Mouse (Mus musculus): ENCODE data around the gene Peak1.

DNA sequence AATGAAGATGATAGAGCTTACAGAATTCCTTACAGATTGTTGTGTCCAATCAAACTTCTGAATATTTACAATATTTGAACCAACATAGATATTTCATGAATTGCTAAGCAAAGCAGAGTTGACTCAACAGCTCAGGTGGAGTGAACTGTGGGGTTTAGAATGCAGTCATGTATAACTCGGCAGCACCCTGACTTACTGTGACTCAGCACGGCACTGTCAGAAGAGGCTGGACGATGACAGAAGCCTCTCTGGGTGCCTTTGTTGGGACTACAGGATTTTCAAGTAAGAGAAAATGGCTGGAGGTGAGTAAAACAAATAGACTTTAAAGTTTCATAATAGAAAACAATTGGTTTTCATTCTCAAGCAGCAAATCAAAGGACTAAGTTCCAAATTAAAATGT lies 25.0 kb downstream of the Peak1 start:
- TF ChIP-seq POLR2A (IDR thresholded peaks at IDR 0.05; ENCODE audit: control insufficient read depth, low read depth, low read length): no peak
- no peak for TF ChIP-seq CTCF (IDR thresholded peaks at IDR 0.05; ENCODE audit: control insufficient read depth, insufficient read depth, insufficient replicate concordance, low read depth, low read length)

Data from testis, adult 2 months (tissue).